9 mouse cellular contexts compared by ENCODE assay signal in the genomic region with DNA sequence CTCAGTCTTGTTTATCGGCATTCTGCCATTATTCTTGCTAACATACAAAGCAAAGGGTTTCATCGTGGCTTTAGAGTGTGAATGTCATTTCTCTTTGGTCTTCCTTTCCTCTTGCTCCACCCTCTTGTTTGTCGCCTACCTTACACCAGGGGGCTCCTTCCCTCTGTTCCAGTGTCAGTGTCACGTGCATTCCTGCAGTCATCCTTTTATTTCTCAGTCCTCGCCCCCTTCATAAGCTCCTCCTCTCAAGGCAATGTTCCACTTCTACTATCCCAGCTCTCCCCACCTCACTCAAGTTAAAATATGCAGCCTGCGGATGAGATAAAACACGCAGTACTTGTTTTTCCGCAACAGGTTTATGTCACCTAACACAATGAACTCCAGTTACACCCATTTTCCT.
DNase-seq lines count a peak whose midpoint lies in the region; ATAC-seq and TF ChIP-seq lines count a peak whose summit lies in the region.
"Had no signal": no experiment of that assay in that cellular context is flagged by ENCODE, and none has a peak within 500 bp of the region (broad histone marks: within the 10 kb centered on the region; RNA-seq: fewer than 3 reads in every experiment).

No protein-coding gene starts in this region.

- H3K36me3 ChIP-seq in heart, embryonic 15.5 days: no peaks in the 10 kb centered on the region
- H3K36me3 ChIP-seq in liver, adult 2 months (ENCODE audit: control insufficient read depth, insufficient read depth, low read length): no peaks in the 10 kb centered on the region
- H3K36me3 ChIP-seq in liver, embryonic 12.5 days: no peaks in the 10 kb centered on the region
- no peaks in the 10 kb centered on the region for H3K36me3 ChIP-seq in midbrain, embryonic 12.5 days
- H3K36me3 ChIP-seq in thymus, adult 2 months (ENCODE audit: control insufficient read depth, insufficient read depth, low read length): no peaks in the 10 kb centered on the region

- no peak for TF ChIP-seq POLR2A in liver, adult 2 months (IDR thresholded peaks at IDR 0.05; ENCODE audit: extremely low read depth, insufficient read depth, low read length)
- no peak for TF ChIP-seq POLR2A in thymus, adult 2 months (IDR thresholded peaks at IDR 0.05; ENCODE audit: control insufficient read depth, extremely low read depth, insufficient read depth, low read length, poor library complexity)

- no peak overlapping the region for H3K4me3 ChIP-seq in heart, embryonic 15.5 days
- no peak overlapping the region for H3K4me3 ChIP-seq in liver, adult 2 months (ENCODE audit: insufficient read depth, low read depth, low read length)
- no peak overlapping the region for H3K4me3 ChIP-seq in liver, embryonic 12.5 days
- no peak overlapping the region for H3K4me3 ChIP-seq in midbrain, embryonic 12.5 days
- H3K4me3 ChIP-seq in thymus, adult 2 months (ENCODE audit: control insufficient read depth, insufficient read depth, low read length): no peak overlapping the region

- H3K27ac ChIP-seq in heart, embryonic 15.5 days: no peak overlapping the region
- no peak overlapping the region for H3K27ac ChIP-seq in liver, adult 2 months (replicated peaks; ENCODE audit: insufficient read depth, low read depth, low read length)
- H3K27ac ChIP-seq in liver, embryonic 12.5 days: no peak overlapping the region
- H3K27ac ChIP-seq in midbrain, embryonic 12.5 days (replicated peaks): no peak overlapping the region
- H3K27ac ChIP-seq in thymus, adult 2 months (ENCODE audit: control insufficient read depth, insufficient read depth, low read length): no peak overlapping the region

- no peak for DNase-seq in heart, postnatal 25 days (ENCODE audit: low spot score)
- peak; percentile 42 for DNase-seq in liver, adult 2 months (ENCODE audit: extremely low read depth, low read depth, low spot score)
- peak; percentile 36 for DNase-seq in embryo, embryonic 10.5 days (ENCODE audit: low spot score)
- no peak for DNase-seq in spleen, adult 18-20 months
- no peak for DNase-seq in thymus, adult 2 months
- DNase-seq: lung, adult 18-20 months had no signal

- intact Hi-C loops in heart, postnatal 25 days (cut with DNase I): no loop called here

- H3K9me3 ChIP-seq in heart, embryonic 15.5 days (replicated peaks): no peaks in the 10 kb centered on the region
- no peaks in the 10 kb centered on the region for H3K9me3 ChIP-seq in liver, embryonic 12.5 days (replicated peaks)
- no peaks in the 10 kb centered on the region for H3K9me3 ChIP-seq in midbrain, embryonic 12.5 days

- no peaks in the 10 kb centered on the region for H3K27me3 ChIP-seq in heart, embryonic 15.5 days
- H3K27me3 ChIP-seq in liver, adult 2 months (ENCODE audit: control insufficient read depth, insufficient read depth, low read length): no peaks in the 10 kb centered on the region
- no peaks in the 10 kb centered on the region for H3K27me3 ChIP-seq in liver, embryonic 12.5 days (replicated peaks)
- peaks cover 39% of the 10 kb centered on the region for H3K27me3 ChIP-seq in midbrain, embryonic 12.5 days
- no peaks in the 10 kb centered on the region for H3K27me3 ChIP-seq in thymus, adult 2 months (ENCODE audit: control insufficient read depth, insufficient read depth, low read length)

- ATAC-seq in heart, embryonic 15.5 days (replicated peaks; ENCODE audit: insufficient number of reproducible peaks, insufficient read depth, low FRiP score, low read depth): 0 out of 2 replicates have a peak, but pooled peaks have one; percentile 35
- no peak for ATAC-seq in liver, embryonic 12.5 days
- peak; percentile 76 for ATAC-seq in midbrain, embryonic 12.5 days (ENCODE audit: low FRiP score, low read depth)

- H3K79me2 ChIP-seq in liver, adult 2 months (ENCODE audit: control insufficient read depth, insufficient read depth, low read length): no peaks in the 10 kb centered on the region

- H3K4me2 ChIP-seq in heart, embryonic 15.5 days: no peak overlapping the region
- H3K4me2 ChIP-seq in liver, embryonic 12.5 days: no peak overlapping the region
- H3K4me2 ChIP-seq in midbrain, embryonic 12.5 days (replicated peaks): no peak overlapping the region

- H3K9ac ChIP-seq in heart, embryonic 15.5 days: no peak overlapping the region
- no peak overlapping the region for H3K9ac ChIP-seq in liver, adult 2 months (ENCODE audit: low read depth, low read length)
- H3K9ac ChIP-seq in liver, embryonic 12.5 days: no peak overlapping the region
- no peak overlapping the region for H3K9ac ChIP-seq in midbrain, embryonic 12.5 days (replicated peaks)

- WGBS in heart, embryonic 15.5 days: 38% methylated on average over 8 of the region's 8 CpGs
- 47% methylated on average over 8 of the region's 8 CpGs for WGBS in liver, adult 2 months
- WGBS in liver, embryonic 12.5 days (ENCODE audit: insufficient replicate concordance): 37% methylated on average over 8 of the region's 8 CpGs
- 28% methylated on average over 8 of the region's 8 CpGs for WGBS in midbrain, embryonic 12.5 days
- 47% methylated on average over 8 of the region's 8 CpGs for WGBS in thymus, adult 2 months

- TF ChIP-seq CTCF in liver, adult 2 months (IDR thresholded peaks at IDR 0.05; ENCODE audit: low read depth, low read length): peak; percentile 34; the same call in 1 of the 2 replicates
- TF ChIP-seq CTCF in thymus, adult 2 months (IDR thresholded peaks at IDR 0.05; ENCODE audit: borderline replicate concordance, control insufficient read depth, extremely low read depth, insufficient read depth, low read length, poor library complexity): no peak

- H3K4me1 ChIP-seq in heart, embryonic 15.5 days (replicated peaks): no peaks in the 10 kb centered on the region
- H3K4me1 ChIP-seq in liver, adult 2 months (ENCODE audit: control insufficient read depth, insufficient read depth, low read length): no peaks in the 10 kb centered on the region
- H3K4me1 ChIP-seq in liver, embryonic 12.5 days: no peaks in the 10 kb centered on the region
- 0 out of 2 replicates have a peak, but pooled peaks cover 4% of the 10 kb centered on the region for H3K4me1 ChIP-seq in midbrain, embryonic 12.5 days
- H3K4me1 ChIP-seq in thymus, adult 2 months (replicated peaks; ENCODE audit: control insufficient read depth, insufficient read depth, low read length): no peaks in the 10 kb centered on the region

Comparison
In these comparisons a context has a peak if more than half of its experiments do, and no peak if none do; other contexts are left out.
1. DNase-seq: peak in liver, adult 2 months (single experiment) and embryo, embryonic 10.5 days (single experiment); none in heart, postnatal 25 days (single experiment), spleen, adult 18-20 months (0 of 2) and thymus, adult 2 months (single experiment).